Mouse (Mus musculus) heart, adult 2 months (tissue): ENCODE measurements at regions not wholly inside any gene's neighbourhood (a gene's known extent, or its start where the extent isn't known, plus 50 kb on each side); places are given as distances from the start of the nearest gene placed in this dataset.

Source experiments
- DNase-seq, 2 experiments: peaks; one replicate each; pipeline ENCODE4 v3.0.0; 2021
- H3K27ac ChIP-seq: fragments of 200-600 bp; 2 replicates; pipeline ENCODE4 v1.8.1; 2022
- H3K27me3 ChIP-seq: fragments of 200-500 bp; 2 replicates; pipeline ENCODE4 v1.6.1; 2012; ENCODE audit warnings: mild to moderate bottlenecking, low read length, inconsistent platforms, mixed read lengths; ENCODE audit not compliant: control insufficient read depth, insufficient read depth
- H3K36me3 ChIP-seq: fragments of 200-500 bp; 2 replicates; pipeline ENCODE4 v1.6.1; 2012; ENCODE audit warnings: low read length, inconsistent platforms; ENCODE audit not compliant: control insufficient read depth, insufficient read depth
- H3K4me1 ChIP-seq: fragments of 200-500 bp; 2 replicates; pipeline ENCODE4 v1.6.1; 2011; ENCODE audit warnings: low read length; ENCODE audit not compliant: control insufficient read depth, insufficient read depth
- H3K4me3 ChIP-seq: fragments of 200-600 bp; 2 replicates; pipeline ENCODE4 v1.8.1; 2022
- H3K79me2 ChIP-seq: fragments of 200-500 bp; replicated peaks from 2 replicates; pipeline ENCODE4 v1.6.1; 2012; ENCODE audit warnings: mild to moderate bottlenecking, inconsistent platforms, low read length, moderate library complexity, mixed read lengths; ENCODE audit not compliant: control insufficient read depth, insufficient read depth
- H3K9ac ChIP-seq: fragments of 200-500 bp; 2 replicates; pipeline ENCODE4 v1.6.1; 2012; ENCODE audit warnings: low read depth, mild to moderate bottlenecking, control low read depth, inconsistent platforms, low read length, mixed read lengths
- CTCF ChIP-seq: fragments of 200-600 bp; IDR thresholded peaks from 2 replicates; pipeline ENCODE4 v1.8.1; 2022; ENCODE audit warnings: antibody characterized with exemption, mild to moderate bottlenecking, moderate library complexity
- EP300 ChIP-seq: fragments of 200-500 bp; IDR thresholded peaks from 2 replicates; pipeline ENCODE4 v1.6.1; 2011; ENCODE audit warnings: low read depth, low read length, control low read depth; ENCODE audit not compliant: insufficient read depth
- POLR2A ChIP-seq: fragments of 200-500 bp; IDR thresholded peaks from 2 replicates; pipeline ENCODE4 v1.6.1; 2011; ENCODE audit warnings: mild to moderate bottlenecking, low read depth, low read length, control low read depth; ENCODE audit not compliant: insufficient read depth
- WGBS: fragments of 180-500 bp; shearing (Covaris S2); methylation state at CpG from one replicate; pipeline ENCODE4 v1.1.7; 2018; 5-methylcytosine and 5-hydroxymethylcytosine counted together
- intact Hi-C: fragments of 180-260 bp; cut with DNase I; formaldehyde crosslinking; loops from one replicate; pipeline ENCODE4 v1.15.1; 2025

GRCm38 (mm10) chr14:58678126-58678656, 464.5 kb downstream of the 1700129C05Rik start:
- H3K27me3 ChIP-seq: no peaks in the 10 kb centered on the region
- H3K79me2 ChIP-seq: no peaks in the 10 kb centered on the region
- intact Hi-C loops: no loop called here
- TF ChIP-seq CTCF (no peak), EP300 (no peak), POLR2A (no peak)
- no peaks in the 10 kb centered on the region for H3K4me1 ChIP-seq
- WGBS: 35% methylated on average over 11 of the region's 11 CpGs
- no peak for DNase-seq
- H3K4me3 ChIP-seq: no peak overlapping the region
- H3K36me3 ChIP-seq: no peaks in the 10 kb centered on the region
- H3K9ac ChIP-seq: no peak overlapping the region
- no peak overlapping the region for H3K27ac ChIP-seq

- no peak overlapping the region for H3K4me3 ChIP-seq
- no peaks in the 10 kb centered on the region for H3K79me2 ChIP-seq
- no peak overlapping the region for H3K9ac ChIP-seq
- intact Hi-C loops: no loop called here
- 82% methylated on average over 3 of the region's 3 CpGs for WGBS
- no peak for TF ChIP-seq CTCF
- no peak for TF ChIP-seq POLR2A
- TF ChIP-seq EP300: no peak
- H3K27me3 ChIP-seq: no peaks in the 10 kb centered on the region
- no peaks in the 10 kb centered on the region for H3K36me3 ChIP-seq
- no peak overlapping the region for H3K27ac ChIP-seq
- DNase-seq: no peak
- no peaks in the 10 kb centered on the region for H3K4me1 ChIP-seq
Observed at GRCm38 (mm10) chr14:58675146-58675545, 467.5 kb downstream of the 1700129C05Rik start.

DNA sequence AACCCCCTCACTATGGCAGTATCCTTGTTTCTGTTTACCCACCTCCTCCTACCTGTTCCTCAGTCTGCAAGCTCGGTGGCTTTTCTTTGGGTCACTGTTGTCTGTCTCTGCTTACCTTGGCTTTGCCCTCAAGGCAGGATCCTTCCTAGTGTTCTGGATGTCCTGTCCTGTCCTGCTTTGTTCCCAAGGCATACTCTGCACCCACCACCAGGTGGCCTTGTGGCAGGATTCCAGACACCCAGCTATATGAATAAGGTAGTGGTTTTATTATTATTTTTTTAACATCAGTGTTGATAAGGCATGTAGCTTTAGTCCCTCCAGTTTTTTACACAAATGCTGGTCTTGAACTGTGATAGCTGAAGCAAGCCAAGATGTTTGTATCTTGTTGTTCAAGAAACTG, 478.7 kb downstream of the 1700129C05Rik start:
- TF ChIP-seq POLR2A (no peak), EP300 (no peak), CTCF (peak; percentile 49)
- H3K9ac ChIP-seq: no peak overlapping the region
- no peaks in the 10 kb centered on the region for H3K79me2 ChIP-seq
- H3K4me3 ChIP-seq: no peak overlapping the region
- no peaks in the 10 kb centered on the region for H3K4me1 ChIP-seq
- 71% methylated on average over 1 of the region's 1 CpGs for WGBS
- DNase-seq: no peak
- H3K27ac ChIP-seq: no peak overlapping the region
- no peaks in the 10 kb centered on the region for H3K36me3 ChIP-seq
- intact Hi-C loops: no loop called here
- H3K27me3 ChIP-seq: no peaks in the 10 kb centered on the region

- intact Hi-C loops: no loop called here
Observed at GRCm38 (mm10) chr14:58662601-58663000, 480.1 kb downstream of the 1700129C05Rik start.

GRCm38 (mm10) chr14:58661416-58661815, 481.3 kb downstream of the 1700129C05Rik start:
- H3K9ac ChIP-seq: no peak overlapping the region
- no peaks in the 10 kb centered on the region for H3K79me2 ChIP-seq
- no peak for DNase-seq
- H3K4me1 ChIP-seq: no peaks in the 10 kb centered on the region
- H3K27me3 ChIP-seq: no peaks in the 10 kb centered on the region
- intact Hi-C loops: no loop called here
- H3K27ac ChIP-seq: no peak overlapping the region
- TF ChIP-seq EP300 (no peak), POLR2A (no peak), CTCF (no peak)
- H3K36me3 ChIP-seq: no peaks in the 10 kb centered on the region
- 40% methylated on average over 3 of the region's 3 CpGs for WGBS
- H3K4me3 ChIP-seq: no peak overlapping the region

More at GRCm38 (mm10) chr14:58662601-58663000, 480.1 kb downstream of the 1700129C05Rik start:
- Histone ChIP-seq H3K27me3 (no peaks in the 10 kb centered on the region), H3K4me3 (no peak overlapping the region), H3K79me2 (no peaks in the 10 kb centered on the region), H3K36me3 (no peaks in the 10 kb centered on the region), H3K9ac (no peak overlapping the region), H3K4me1 (no peaks in the 10 kb centered on the region), H3K27ac (no peak overlapping the region)
- DNase-seq: no peak
- TF ChIP-seq CTCF: no peak
- TF ChIP-seq EP300: no peak
- no peak for TF ChIP-seq POLR2A
- 78% methylated on average over 5 of the region's 5 CpGs for WGBS

DNA sequence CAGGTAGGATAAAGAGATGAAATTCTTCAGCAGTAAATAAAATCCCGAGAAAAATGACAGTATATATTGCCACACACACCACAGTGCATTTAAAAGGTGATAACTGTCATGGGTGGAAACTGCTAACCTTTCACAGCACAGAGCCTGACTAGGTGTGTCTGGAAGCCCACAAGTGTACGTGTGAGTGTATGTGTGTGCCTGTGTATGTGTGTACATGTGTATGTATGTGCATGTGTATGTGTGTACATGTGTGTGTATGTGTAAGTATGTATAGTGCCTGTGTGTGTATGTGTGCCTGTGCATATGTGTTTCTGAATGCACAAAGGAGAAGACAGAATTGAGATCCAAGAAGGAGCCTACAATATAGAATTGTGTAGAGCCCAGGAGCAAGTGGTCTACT, 485.4 kb downstream of the 1700129C05Rik start:
- intact Hi-C loops: no loop called here
- Histone ChIP-seq H3K27me3 (no peaks in the 10 kb centered on the region), H3K4me3 (no peak overlapping the region), H3K79me2 (no peaks in the 10 kb centered on the region), H3K4me1 (no peaks in the 10 kb centered on the region), H3K9ac (no peak overlapping the region), H3K36me3 (no peaks in the 10 kb centered on the region), H3K27ac (no peak overlapping the region)
- 83% methylated on average over 2 of the region's 2 CpGs for WGBS
- TF ChIP-seq EP300 (no peak), CTCF (no peak), POLR2A (no peak)
- no peak for DNase-seq

DNA sequence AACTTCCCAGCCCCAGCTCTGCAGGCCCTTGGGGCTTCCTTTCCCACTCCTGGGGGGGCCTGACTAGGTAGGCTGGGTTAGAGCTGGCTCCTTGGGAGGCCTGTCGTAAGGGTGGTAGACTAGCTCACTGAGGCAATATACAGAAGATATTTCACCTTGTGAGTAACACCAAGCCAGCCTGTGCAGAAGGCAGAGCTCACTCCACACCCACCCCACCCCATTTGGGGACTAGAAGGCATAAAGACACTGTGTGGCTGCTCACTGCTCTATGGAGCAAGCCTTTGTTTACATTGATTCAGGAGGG, 485.8 kb downstream of the 1700129C05Rik start:
- DNase-seq: no peak
- H3K27me3 ChIP-seq: no peaks in the 10 kb centered on the region
- no peak for TF ChIP-seq CTCF
- no peak for TF ChIP-seq EP300
- no peak for TF ChIP-seq POLR2A
- H3K9ac ChIP-seq: no peak overlapping the region
- H3K27ac ChIP-seq: no peak overlapping the region
- no peaks in the 10 kb centered on the region for H3K4me1 ChIP-seq
- intact Hi-C loops: no loop called here
- 70% methylated on average over 1 of the region's 1 CpGs for WGBS
- no peaks in the 10 kb centered on the region for H3K36me3 ChIP-seq
- H3K79me2 ChIP-seq: no peaks in the 10 kb centered on the region
- H3K4me3 ChIP-seq: no peak overlapping the region
